Mouse (Mus musculus) cerebellum, adult 9-10 months (tissue): Measurements from ENCODE around the gene Orm2.

Source experiments
- DNase-seq: peaks from one replicate; pipeline ENCODE4 v3.0.0; 2022

The Orm2 gene

GRCm38 (mm10) chr4:63362150-63362549, at the start of gene Orm2:
Orm2 (plus strand) TSS chr4:63362449.
- no peak for DNase-seq

- DNase-seq = no peak
Measured at GRCm38 (mm10) chr4:63314063-63314462, 48.2 kb upstream of the Orm2 start.

DNA sequence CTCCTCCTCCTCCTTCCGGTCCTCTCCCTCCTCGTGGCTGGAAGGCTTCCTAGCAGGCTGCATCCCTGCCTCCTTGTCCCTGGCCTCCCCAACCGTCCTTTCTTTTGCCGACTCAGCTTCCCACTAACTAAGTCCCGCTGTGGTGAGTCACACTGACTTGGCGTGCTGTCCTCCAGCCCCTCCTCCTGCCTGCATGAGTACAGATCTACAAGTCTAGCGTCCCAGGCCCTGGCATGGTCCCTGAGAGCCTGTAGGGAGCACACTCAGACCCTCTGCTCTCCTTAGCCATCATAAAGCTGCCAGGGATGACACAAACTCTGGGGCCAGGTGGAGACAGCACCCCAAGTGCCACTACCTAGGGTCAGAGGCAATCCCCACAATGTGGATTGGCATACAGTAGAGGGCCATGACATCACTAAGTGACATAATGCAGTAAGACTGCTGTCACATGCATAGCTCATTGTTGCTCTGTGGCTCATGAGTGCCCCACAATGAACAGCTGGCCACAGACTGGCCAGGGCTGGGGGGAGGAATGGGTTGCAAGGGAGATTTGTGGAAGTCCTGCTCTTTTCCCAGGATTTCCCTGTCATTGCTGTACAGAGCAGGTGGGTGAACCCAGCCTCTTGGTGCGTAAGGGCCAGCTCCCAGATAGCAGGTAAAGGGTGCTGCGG, 46.0 kb upstream of the Orm2 start:
- no peak for DNase-seq

DNA sequence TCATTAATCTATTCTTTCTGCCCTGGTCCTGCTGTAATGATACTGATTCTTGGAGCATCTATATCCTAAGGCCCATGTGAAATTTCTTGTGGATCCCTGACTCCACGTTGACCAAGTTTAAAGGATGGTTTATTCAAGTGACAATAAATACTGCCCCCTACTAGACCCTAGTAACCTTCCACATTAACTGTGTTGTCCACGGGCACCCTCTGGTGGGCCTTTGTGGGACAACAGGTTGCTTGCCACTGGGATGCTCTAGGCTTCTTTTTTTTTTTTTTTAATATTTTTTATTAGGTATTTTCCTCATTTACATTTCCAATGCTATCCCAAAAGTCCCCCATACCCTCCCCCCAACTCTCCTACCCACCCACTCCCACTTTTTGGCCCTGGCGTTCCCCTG, 42.7 kb upstream of the Orm2 start:
- peak; percentile 69 for DNase-seq

- no peak for DNase-seq
Measured at GRCm38 (mm10) chr4:63323275-63323815, 38.9 kb upstream of the Orm2 start.

DNA sequence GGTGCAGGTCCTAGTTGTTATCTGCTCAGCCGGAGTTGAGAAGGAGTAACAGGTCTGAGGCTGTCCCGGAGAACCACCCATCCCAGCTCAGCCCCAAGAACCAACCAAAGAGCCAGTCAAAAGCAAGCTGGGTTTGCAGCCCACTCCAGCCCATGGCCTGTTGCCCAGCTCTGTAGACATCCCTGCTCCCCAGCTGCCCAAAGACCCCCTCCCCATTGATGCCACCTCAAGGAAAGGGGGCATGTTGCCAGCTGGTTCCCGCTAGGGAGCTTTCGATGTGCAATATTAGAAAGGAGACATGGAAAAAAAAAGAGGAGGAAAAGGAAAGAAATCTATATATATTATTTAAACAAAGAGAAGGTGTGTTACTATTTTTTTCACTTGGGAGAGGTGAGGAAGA, 28.8 kb upstream of the Orm2 start:
- no peak for DNase-seq

DNA sequence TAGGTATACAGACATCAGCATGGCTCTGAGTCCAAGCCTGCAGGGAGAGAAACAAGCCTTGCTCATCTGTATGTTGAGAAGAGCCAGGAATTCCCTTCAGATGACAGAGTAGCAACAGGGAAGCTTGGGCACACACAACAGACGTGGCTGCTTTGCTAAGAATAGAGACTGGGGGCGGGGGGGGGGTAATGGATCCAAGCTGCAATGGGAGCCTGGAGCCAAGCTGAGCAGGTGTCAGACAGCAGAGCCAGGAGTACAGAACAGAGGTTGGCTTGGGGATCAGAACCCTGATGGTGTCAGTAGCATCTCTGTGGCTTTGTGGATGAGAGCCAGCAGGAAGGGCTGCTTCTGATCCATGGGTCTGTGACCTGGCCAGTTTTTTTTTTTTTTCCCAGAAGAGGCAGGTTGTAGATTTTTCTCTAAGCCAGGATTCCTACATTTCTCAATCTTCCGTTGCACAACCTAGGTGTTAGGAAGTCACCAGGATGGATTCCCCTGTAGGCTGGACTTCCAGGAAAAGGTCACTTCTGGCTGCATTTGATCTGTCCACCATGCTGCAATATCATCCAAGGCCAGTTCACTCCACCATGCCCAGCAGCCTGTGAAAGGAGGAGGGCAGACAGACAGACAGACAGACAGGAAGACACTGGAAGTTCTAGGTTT, 23.7 kb upstream of the Orm2 start:
- no peak for DNase-seq

- no peak for DNase-seq
Measured at GRCm38 (mm10) chr4:63342491-63342890, 19.8 kb upstream of the Orm2 start.

GRCm38 (mm10) chr4:63343608-63344007, 18.6 kb upstream of the Orm2 start:
- no peak for DNase-seq

DNA sequence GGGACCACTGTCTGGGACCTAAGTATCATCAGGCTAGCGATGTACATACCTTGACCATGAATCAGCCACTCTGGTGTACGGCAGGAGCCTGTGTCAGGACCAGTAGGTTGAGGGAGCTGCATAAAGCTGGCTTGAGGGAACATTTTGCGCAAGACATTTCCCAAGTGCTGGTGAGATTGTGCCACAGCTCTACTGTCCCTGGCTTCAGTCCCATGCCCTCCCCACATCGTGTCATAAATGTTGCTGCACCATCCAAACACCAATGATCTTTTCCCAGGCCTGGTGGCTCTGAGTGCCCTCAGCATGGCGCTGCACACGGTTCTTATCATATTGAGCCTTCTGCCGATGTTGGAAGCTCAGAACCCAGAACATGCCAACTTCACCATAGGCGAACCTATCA, 18.0 kb upstream of the Orm2 start, which contains the start of gene Orm1:
Gene Orm1, plus strand, starts transcription at position 266 of the 400 bp plus-strand sequence.
- no peak for DNase-seq

- DNase-seq = no peak
Measured at GRCm38 (mm10) chr4:63345261-63345660, 17.0 kb upstream of the Orm2 start.

GRCm38 (mm10) chr4:63346659-63347058, 15.6 kb upstream of the Orm2 start:
- DNase-seq = no peak

DNA sequence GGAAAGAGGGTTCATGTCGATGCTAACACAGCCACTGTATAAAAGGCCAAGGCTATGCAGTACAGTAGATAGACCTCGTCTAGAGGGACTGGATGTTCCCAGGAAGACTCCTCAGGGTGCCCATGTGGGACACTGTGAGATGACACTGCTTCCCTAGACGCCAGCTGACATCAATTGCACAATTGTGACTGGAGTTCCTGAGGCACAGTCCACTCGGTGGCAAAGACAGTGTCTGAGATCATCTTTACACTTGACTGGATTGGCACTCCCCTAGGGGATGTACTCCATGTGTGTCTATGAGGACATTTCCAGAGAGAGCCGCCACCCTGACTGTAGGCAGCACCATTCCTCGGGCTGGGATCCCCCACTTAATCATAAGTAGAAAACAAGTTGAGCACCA, 13.7 kb upstream of the Orm2 start:
- no peak for DNase-seq

DNA sequence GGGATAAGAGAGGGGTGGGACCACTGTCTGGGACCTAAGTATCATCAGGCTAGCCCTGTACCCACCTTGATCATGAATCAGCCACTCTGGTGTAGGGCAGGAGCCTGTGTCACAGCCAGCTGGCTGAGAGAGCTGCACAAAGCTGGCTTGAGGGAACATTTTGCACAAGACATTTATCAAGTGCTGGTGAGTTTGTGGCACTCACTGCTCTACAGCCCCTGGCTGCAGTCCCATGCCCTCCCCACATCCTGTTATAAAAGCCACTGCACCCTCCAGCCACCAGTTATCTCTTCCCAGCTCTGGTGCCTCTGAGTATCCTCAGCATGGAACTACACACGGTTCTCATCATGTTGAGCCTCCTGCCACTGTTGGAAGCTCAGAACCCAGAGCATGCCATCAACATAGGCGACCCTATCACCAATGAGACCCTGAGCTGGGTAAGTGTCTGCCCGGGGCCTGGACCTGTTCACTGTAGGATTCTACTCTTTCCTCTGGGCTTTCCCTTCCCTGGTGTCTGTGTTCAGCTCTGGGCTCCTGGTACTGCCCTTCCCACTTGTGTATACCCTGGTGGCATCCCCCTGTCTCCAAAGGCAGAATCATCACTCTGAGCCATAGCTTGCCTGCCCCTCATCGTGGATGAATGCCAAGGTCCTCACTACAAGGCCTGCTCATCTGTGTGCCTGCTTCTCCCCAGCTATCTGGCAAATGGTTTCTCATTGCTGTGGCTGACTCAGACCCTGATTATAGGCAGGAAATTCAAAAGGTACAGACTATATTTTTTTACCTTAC, 6.2 kb upstream of the Orm2 start, which contains the start of gene Orm3:
Gene Orm3, plus strand, starts transcription at position 286 of the 789 bp plus-strand sequence.
- no peak for DNase-seq

- no peak for DNase-seq
Measured at GRCm38 (mm10) chr4:63356981-63357570, 5.2 kb upstream of the Orm2 start.

- DNase-seq = no peak
Measured at GRCm38 (mm10) chr4:63359861-63360260, 2.4 kb upstream of the Orm2 start.

DNA sequence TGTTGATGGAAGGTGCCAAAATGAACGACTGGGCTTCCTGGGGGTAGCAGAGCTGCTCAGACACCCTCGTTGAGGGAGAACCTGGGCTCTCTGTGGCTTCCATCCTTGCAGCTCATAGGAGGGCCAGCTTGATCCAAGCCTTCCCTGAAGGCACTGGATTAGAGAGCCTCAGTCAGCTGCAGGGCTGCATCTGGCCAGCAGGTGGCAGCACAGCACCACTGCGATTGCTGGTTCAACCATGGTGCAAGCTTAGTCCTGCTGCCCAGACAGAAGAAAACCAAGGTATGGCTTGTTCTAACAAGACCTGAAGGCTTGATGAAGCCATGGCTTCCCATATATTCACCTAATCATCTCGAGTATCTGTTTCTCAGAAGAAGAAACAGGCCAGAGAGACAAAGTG, 6.3 kb downstream of the Orm2 start:
- peak; percentile 76 for DNase-seq

- DNase-seq = no peak
Measured at GRCm38 (mm10) chr4:63370897-63371296, 8.6 kb downstream of the Orm2 start.

DNA sequence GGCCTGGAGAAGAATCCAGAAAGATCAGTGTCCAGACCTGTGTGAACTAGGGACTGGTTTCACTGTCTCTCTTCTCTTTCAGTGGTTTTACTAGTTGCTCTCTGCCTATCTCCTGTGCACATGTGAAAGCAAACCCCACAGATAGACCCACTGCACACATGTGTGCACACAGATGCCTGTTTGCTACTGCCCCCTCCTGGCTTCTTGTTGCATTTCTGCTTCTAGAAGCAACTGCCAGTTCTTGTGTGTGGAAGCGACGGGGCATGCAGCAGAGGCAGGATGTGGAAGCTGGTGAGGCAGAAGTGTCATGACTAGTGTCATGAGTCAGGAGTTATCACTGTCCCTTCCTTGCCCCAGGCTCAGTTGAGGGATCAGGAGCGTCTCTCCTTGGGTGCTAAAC, 9.6 kb downstream of the Orm2 start:
- DNase-seq = no peak

DNA sequence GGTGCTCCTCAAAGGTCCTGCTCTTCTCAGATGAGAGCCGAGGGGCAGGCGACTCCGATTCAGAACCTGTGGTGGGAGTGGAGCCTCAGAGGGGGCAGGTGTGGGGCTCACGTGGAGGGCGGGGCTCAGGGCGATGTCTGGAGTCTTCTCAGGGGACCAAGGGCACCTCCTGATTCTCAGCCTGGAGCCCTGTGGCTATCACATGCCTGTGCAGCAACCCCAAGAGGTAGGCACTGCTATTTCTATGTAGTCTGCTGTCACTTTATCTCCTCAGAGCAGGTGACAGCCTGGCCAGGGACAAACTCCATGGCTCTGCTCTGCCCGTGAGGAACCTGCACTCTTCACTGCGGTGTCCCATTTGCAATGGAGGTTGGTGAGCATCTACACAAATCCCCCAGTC, 11.2 kb downstream of the Orm2 start:
- DNase-seq = no peak

GRCm38 (mm10) chr4:63374331-63374730, 12.1 kb downstream of the Orm2 start:
- no peak for DNase-seq

DNA sequence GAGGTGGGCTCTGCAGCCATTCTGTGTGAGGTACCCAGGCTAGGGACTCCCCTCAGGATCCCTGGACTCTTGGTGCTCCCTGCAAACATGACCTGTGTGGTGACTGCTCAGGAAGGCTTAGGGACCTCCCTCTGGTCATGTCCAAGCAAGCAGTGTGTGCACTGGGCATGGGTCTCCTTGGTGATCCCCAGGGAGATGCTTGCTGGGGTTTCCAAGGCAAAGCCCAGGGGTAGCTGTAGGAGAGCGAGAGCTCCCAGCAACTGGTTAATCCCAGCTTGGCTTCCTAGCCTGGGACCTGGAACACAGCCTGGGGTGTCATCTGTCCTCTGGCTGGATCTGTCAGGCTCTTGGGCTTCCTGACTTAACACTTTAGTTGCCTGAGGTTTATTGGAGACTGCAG, 13.1 kb downstream of the Orm2 start:
- DNase-seq = no peak

- no peak for DNase-seq
Measured at GRCm38 (mm10) chr4:63377483-63377882, 15.2 kb downstream of the Orm2 start.
